Mouse (Mus musculus) intestine, embryonic 15.5 days (tissue): ENCODE measurements around the gene Zc3h12c. TPM values are rescaled to one million over a fixed set of nuclear protein-coding genes. Genes with fewer than 3 reads are reported as not detected.

ENCODE experiments used
- ATAC-seq: fragments of 200-750 bp; cut with Nextera tagmentation; 2 replicates; pipeline ENCODE4 v1.8.0; 2017; ENCODE audit warnings: moderate TSS enrichment, moderate library complexity
- H3K27ac ChIP-seq: fragments of 300-500 bp; sonication (generic); 2 replicates; pipeline ENCODE4 v1.5.1; 2015; ENCODE audit warnings: mild to moderate bottlenecking, inconsistent platforms
- H3K27me3 ChIP-seq: fragments of 300-500 bp; sonication (generic); replicated peaks from 2 replicates; pipeline ENCODE4 v1.6.1; 2015; ENCODE audit warnings: inconsistent platforms
- H3K36me3 ChIP-seq: fragments of 300-500 bp; sonication (generic); 2 replicates; pipeline ENCODE4 v1.6.1; 2015; ENCODE audit warnings: inconsistent platforms
- H3K4me1 ChIP-seq: fragments of 300-500 bp; sonication (generic); replicated peaks from 2 replicates; pipeline ENCODE4 v1.6.1; 2015; ENCODE audit warnings: inconsistent platforms
- H3K4me2 ChIP-seq: fragments of 300-500 bp; sonication (generic); replicated peaks from 2 replicates; pipeline ENCODE4 v1.6.1; 2015; ENCODE audit warnings: mild to moderate bottlenecking, inconsistent platforms
- H3K4me3 ChIP-seq: fragments of 300-500 bp; sonication (generic); replicated peaks from 2 replicates; pipeline ENCODE4 v1.5.1; 2015; ENCODE audit warnings: inconsistent platforms
- H3K9ac ChIP-seq: fragments of 300-500 bp; sonication (generic); 2 replicates; pipeline ENCODE4 v1.6.1; 2015; ENCODE audit warnings: inconsistent platforms
- H3K9me3 ChIP-seq: fragments of 300-500 bp; sonication (generic); 2 replicates; pipeline ENCODE4 v1.6.1; 2016; ENCODE audit warnings: inconsistent platforms
- WGBS: fragments of 180-500 bp; shearing (Covaris S2); methylation state at CpG from one replicate; pipeline ENCODE4 v1.1.7; 2015; 5-methylcytosine and 5-hydroxymethylcytosine counted together
- polyA plus RNA-seq: library from polyadenylated mRNA; unstranded; fragments of >200 nt; fragmentation: Nextera tagmentation; extraction: Ambion mirVana; gene quantifications from 2 replicates; pipeline ENCODE4 v1.2.1, GENCODE M21; 2015

Gene Zc3h12c
- 2.0 and 2.1 TPM in 2 replicates for polyA plus RNA-seq

- peaks cover 7% of the 10 kb centered on the region; the same call in 1 of the 2 replicates for H3K4me1 ChIP-seq
- no peaks in the 10 kb centered on the region for H3K9me3 ChIP-seq
- no peaks in the 10 kb centered on the region for H3K36me3 ChIP-seq
- peak within 1 kb of the TSS; percentile 91 for H3K9ac ChIP-seq
- peak; percentile 88 for ATAC-seq
- H3K4me3 ChIP-seq: peak within 1 kb of the TSS; percentile 87
- peak within 1 kb of the TSS; percentile 88 for H3K4me2 ChIP-seq
- under 1% methylated on average over 94 of the region's 100 CpGs for WGBS
- 0 out of 2 replicates have a peak, but pooled peaks cover 10% of the 10 kb centered on the region for H3K27me3 ChIP-seq
- H3K27ac ChIP-seq: peak within 1 kb of the TSS; percentile 92
Measured at GRCm38 (mm10) chr9:52167863-52168685, at the start of gene Zc3h12c. Zc3h12c (minus strand) TSS chr9:52168572.

DNA sequence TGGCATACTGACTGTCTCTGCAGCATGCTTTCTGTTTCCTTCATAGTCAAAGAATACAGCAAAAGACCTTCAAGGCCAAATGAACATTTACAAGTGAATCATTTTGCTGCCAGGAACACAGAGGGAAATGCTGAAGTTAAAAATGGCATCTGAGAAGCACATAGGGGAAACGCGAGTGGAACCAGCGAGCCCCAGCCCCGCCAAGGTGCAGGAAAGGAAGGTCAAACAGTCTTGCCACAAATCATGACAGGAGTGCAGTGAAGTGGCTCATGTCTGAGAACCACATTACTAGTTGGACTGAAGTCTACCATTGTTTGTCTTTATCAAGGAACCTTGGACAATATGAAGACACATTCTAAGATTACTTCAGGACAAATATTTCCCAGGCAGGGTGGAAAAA, 49.3 kb upstream of the Zc3h12c start:
- Histone ChIP-seq H3K9ac (no peak overlapping the region), H3K4me3 (no peak overlapping the region), H3K27ac (no peak overlapping the region), H3K9me3 (no peaks in the 10 kb centered on the region), H3K4me2 (no peak overlapping the region), H3K36me3 (no peaks in the 10 kb centered on the region), H3K4me1 (no peaks in the 10 kb centered on the region), H3K27me3 (no peaks in the 10 kb centered on the region)
- WGBS: 56% methylated on average over 4 of the region's 4 CpGs
- no peak for ATAC-seq

GRCm38 (mm10) chr9:52215291-52215690, 46.9 kb upstream of the Zc3h12c start:
- Histone ChIP-seq H3K4me1 (no peaks in the 10 kb centered on the region), H3K27ac (no peak overlapping the region), H3K27me3 (no peaks in the 10 kb centered on the region), H3K9ac (no peak overlapping the region), H3K4me3 (no peak overlapping the region), H3K4me2 (no peak overlapping the region), H3K36me3 (no peaks in the 10 kb centered on the region), H3K9me3 (no peaks in the 10 kb centered on the region)
- no peak for ATAC-seq
- 82% methylated on average over 3 of the region's 3 CpGs for WGBS

- no peaks in the 10 kb centered on the region for H3K4me1 ChIP-seq
- H3K4me3 ChIP-seq: no peak overlapping the region
- H3K27me3 ChIP-seq: no peaks in the 10 kb centered on the region
- H3K36me3 ChIP-seq: no peaks in the 10 kb centered on the region
- H3K9ac ChIP-seq: no peak overlapping the region
- WGBS: 86% methylated on average over 6 of the region's 6 CpGs
- no peak for ATAC-seq
- no peak overlapping the region for H3K27ac ChIP-seq
- no peak overlapping the region for H3K4me2 ChIP-seq
- no peaks in the 10 kb centered on the region for H3K9me3 ChIP-seq
Measured at GRCm38 (mm10) chr9:52212416-52212815, 44.0 kb upstream of the Zc3h12c start.

- Histone ChIP-seq H3K4me3 (no peak overlapping the region), H3K9me3 (no peaks in the 10 kb centered on the region), H3K27ac (no peak overlapping the region), H3K36me3 (no peaks in the 10 kb centered on the region), H3K27me3 (no peaks in the 10 kb centered on the region), H3K4me1 (no peaks in the 10 kb centered on the region), H3K4me2 (no peak overlapping the region), H3K9ac (no peak overlapping the region)
- ATAC-seq: no peak
- 51% methylated on average over 3 of the region's 3 CpGs for WGBS
Measured at GRCm38 (mm10) chr9:52208510-52209030, 40.2 kb upstream of the Zc3h12c start.

DNA sequence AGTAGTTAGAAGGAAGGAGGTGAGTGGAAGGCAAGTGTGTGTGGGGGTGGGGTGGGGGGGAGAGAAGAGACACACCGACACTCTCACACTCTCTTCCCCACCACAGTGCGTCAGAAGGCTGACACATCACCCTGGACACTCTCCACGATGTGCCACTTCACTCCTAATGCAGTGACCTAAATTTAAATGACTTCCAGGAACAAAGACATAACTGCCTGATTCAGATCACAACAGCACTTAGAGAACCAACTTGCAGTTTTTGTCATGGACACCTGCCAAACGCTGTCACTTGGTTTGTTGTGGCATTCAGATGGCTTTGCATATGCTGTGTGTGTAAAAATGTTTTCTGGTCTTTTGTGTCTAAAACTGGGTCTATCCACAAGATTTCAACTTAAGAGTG, 34.8 kb upstream of the Zc3h12c start:
- no peaks in the 10 kb centered on the region for H3K27me3 ChIP-seq
- no peak overlapping the region for H3K27ac ChIP-seq
- H3K9me3 ChIP-seq: no peaks in the 10 kb centered on the region
- no peak overlapping the region for H3K4me3 ChIP-seq
- no peak for ATAC-seq
- 77% methylated on average over 4 of the region's 4 CpGs for WGBS
- H3K36me3 ChIP-seq: no peaks in the 10 kb centered on the region
- H3K9ac ChIP-seq: no peak overlapping the region
- H3K4me2 ChIP-seq: no peak overlapping the region
- no peaks in the 10 kb centered on the region for H3K4me1 ChIP-seq

- Histone ChIP-seq H3K4me2 (no peak overlapping the region), H3K9me3 (no peaks in the 10 kb centered on the region), H3K36me3 (no peaks in the 10 kb centered on the region), H3K9ac (no peak overlapping the region), H3K4me3 (no peak overlapping the region), H3K27me3 (no peaks in the 10 kb centered on the region), H3K27ac (no peak overlapping the region), H3K4me1 (no peaks in the 10 kb centered on the region)
- no peak for ATAC-seq
- 80% methylated on average over 4 of the region's 4 CpGs for WGBS
Measured at GRCm38 (mm10) chr9:52200271-52200670, 31.9 kb upstream of the Zc3h12c start.

- H3K27me3 ChIP-seq: no peaks in the 10 kb centered on the region
- H3K27ac ChIP-seq: no peak overlapping the region
- no peaks in the 10 kb centered on the region for H3K4me1 ChIP-seq
- no peak overlapping the region for H3K4me2 ChIP-seq
- no peaks in the 10 kb centered on the region for H3K36me3 ChIP-seq
- no peak overlapping the region for H3K9ac ChIP-seq
- H3K4me3 ChIP-seq: no peak overlapping the region
- ATAC-seq: no peak
- no peaks in the 10 kb centered on the region for H3K9me3 ChIP-seq
- WGBS: 81% methylated on average over 3 of the region's 3 CpGs
Measured at GRCm38 (mm10) chr9:52195853-52196252, 27.5 kb upstream of the Zc3h12c start.

GRCm38 (mm10) chr9:52193851-52194250, 25.5 kb upstream of the Zc3h12c start:
- Histone ChIP-seq H3K9ac (no peak overlapping the region), H3K27me3 (no peaks in the 10 kb centered on the region), H3K4me1 (no peaks in the 10 kb centered on the region), H3K4me3 (no peak overlapping the region), H3K27ac (no peak overlapping the region), H3K4me2 (no peak overlapping the region), H3K9me3 (no peaks in the 10 kb centered on the region), H3K36me3 (no peaks in the 10 kb centered on the region)
- peak; percentile 51; the same call in 1 of the 2 replicates for ATAC-seq
- WGBS: 84% methylated on average over 5 of the region's 5 CpGs

- no peaks in the 10 kb centered on the region for H3K9me3 ChIP-seq
- WGBS: 87% methylated on average over 4 of the region's 4 CpGs
- no peaks in the 10 kb centered on the region for H3K27me3 ChIP-seq
- H3K4me2 ChIP-seq: no peak overlapping the region
- no peaks in the 10 kb centered on the region for H3K4me1 ChIP-seq
- no peaks in the 10 kb centered on the region for H3K36me3 ChIP-seq
- no peak overlapping the region for H3K9ac ChIP-seq
- ATAC-seq: no peak
- no peak overlapping the region for H3K4me3 ChIP-seq
- H3K27ac ChIP-seq: no peak overlapping the region
Measured at GRCm38 (mm10) chr9:52190907-52191306, 22.5 kb upstream of the Zc3h12c start.

- no peak overlapping the region for H3K9ac ChIP-seq
- no peaks in the 10 kb centered on the region for H3K9me3 ChIP-seq
- no peaks in the 10 kb centered on the region for H3K4me1 ChIP-seq
- no peaks in the 10 kb centered on the region for H3K36me3 ChIP-seq
- no peak overlapping the region for H3K27ac ChIP-seq
- ATAC-seq: no peak
- 44% methylated on average over 8 of the region's 8 CpGs for WGBS
- H3K4me3 ChIP-seq: no peak overlapping the region
- H3K4me2 ChIP-seq: no peak overlapping the region
- H3K27me3 ChIP-seq: no peaks in the 10 kb centered on the region
Measured at GRCm38 (mm10) chr9:52188106-52188505, 19.7 kb upstream of the Zc3h12c start.

DNA sequence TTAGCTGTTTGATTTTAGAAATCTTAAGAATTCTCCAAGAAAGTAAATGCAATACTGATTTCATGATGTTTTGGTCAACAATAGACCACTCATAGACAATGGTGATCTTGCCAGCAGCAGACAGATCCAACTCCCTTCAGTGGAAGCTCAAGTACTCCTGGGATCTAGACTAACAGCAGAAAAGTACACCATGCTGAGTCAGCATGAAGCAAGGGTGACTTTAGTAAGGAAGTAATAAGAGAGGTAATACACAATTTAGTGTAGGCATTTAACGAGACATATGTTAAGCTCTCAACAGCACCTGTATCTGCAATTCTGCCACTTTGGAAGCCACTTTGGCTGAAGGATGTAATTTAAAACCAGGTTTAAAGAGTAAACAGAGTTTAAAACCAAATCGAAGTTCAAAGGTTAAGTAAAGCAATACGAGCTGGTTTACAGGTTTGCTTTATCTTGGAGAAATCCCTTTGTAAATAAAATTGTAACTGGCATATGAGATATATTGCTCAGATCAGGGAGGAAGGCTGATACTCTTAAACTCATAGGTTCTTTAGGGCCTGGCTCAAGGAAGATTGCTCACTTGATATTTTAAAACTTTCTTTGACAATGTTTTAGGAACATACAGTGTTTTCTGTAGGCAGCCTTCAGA, 18.0 kb upstream of the Zc3h12c start:
- H3K4me1 ChIP-seq: no peaks in the 10 kb centered on the region
- ATAC-seq: peak; percentile 66
- H3K27me3 ChIP-seq: no peaks in the 10 kb centered on the region
- H3K4me2 ChIP-seq: no peak overlapping the region
- no peak overlapping the region for H3K27ac ChIP-seq
- no peak overlapping the region for H3K9ac ChIP-seq
- WGBS: 21% methylated on average over 3 of the region's 3 CpGs
- no peak overlapping the region for H3K4me3 ChIP-seq
- H3K36me3 ChIP-seq: no peaks in the 10 kb centered on the region
- H3K9me3 ChIP-seq: no peaks in the 10 kb centered on the region
